Mouse (Mus musculus) kidney, postnatal 0 days (tissue): ENCODE results near the gene Klhl21. TPM values are rescaled to one million over a fixed set of nuclear protein-coding genes. Genes with fewer than 3 reads are reported as not detected.

ENCODE experiments used
- ATAC-seq: fragments of 200-750 bp; cut with Nextera tagmentation; replicated peaks from 2 replicates; pipeline ENCODE4 v1.8.0; 2017; ENCODE audit warnings: low read depth, moderate number of reproducible peaks, moderate TSS enrichment, moderate library complexity; ENCODE audit not compliant: low FRiP score
- DNase-seq: peaks from one replicate; pipeline ENCODE4 v3.0.0-alpha.2; 2016; ENCODE audit warnings: low spot score
- H3K27ac ChIP-seq: fragments of 300-500 bp; sonication (generic); 2 replicates; pipeline ENCODE4 v1.5.1; 2014; ENCODE audit warnings: mild to moderate bottlenecking
- H3K27me3 ChIP-seq: fragments of 300-500 bp; sonication (generic); 2 replicates; pipeline ENCODE4 v1.6.1; 2014; ENCODE audit warnings: low read length, mixed read lengths; ENCODE audit not compliant: insufficient read depth
- H3K36me3 ChIP-seq: fragments of 300-500 bp; sonication (generic); 2 replicates; pipeline ENCODE4 v1.6.1; 2014; ENCODE audit warnings: low read length, mixed read lengths; ENCODE audit not compliant: insufficient read depth
- H3K4me1 ChIP-seq: fragments of 300-500 bp; sonication (generic); replicated peaks from 2 replicates; pipeline ENCODE4 v1.6.1; 2014; ENCODE audit warnings: antibody characterized with exemption, low read length, mixed read lengths; ENCODE audit not compliant: insufficient read depth
- H3K4me2 ChIP-seq: fragments of 300-500 bp; sonication (generic); 2 replicates; pipeline ENCODE4 v1.6.1; 2014; ENCODE audit warnings: mild to moderate bottlenecking, low read length, moderate library complexity, mixed read lengths
- H3K4me3 ChIP-seq: fragments of 300-500 bp; sonication (generic); replicated peaks from 2 replicates; pipeline ENCODE4 v1.5.1; 2014; ENCODE audit warnings: low read depth, low read length
- H3K9ac ChIP-seq: fragments of 300-500 bp; sonication (generic); 2 replicates; pipeline ENCODE4 v1.6.1; 2014; ENCODE audit warnings: low read depth, low read length
- H3K9me3 ChIP-seq: fragments of 300-500 bp; sonication (generic); replicated peaks from 2 replicates; pipeline ENCODE4 v1.6.1; 2016; ENCODE audit warnings: low read length, inconsistent platforms, mixed read lengths
- CTCF ChIP-seq: IDR thresholded peaks from 2 replicates; pipeline ENCODE4 v1.5.1; 2016; ENCODE audit warnings: antibody characterized with exemption, low read depth, mild to moderate bottlenecking, moderate library complexity
- WGBS: fragments of 180-500 bp; shearing (Covaris S2); extraction: QIAGEN DNeasy Blood & Tissue Kit; methylation state at CpG from one replicate; pipeline ENCODE4 v1.1.7; 2014; 5-methylcytosine and 5-hydroxymethylcytosine counted together
- polyA plus RNA-seq: library from polyadenylated mRNA; unstranded; fragments of >200 nt; fragmentation: Nextera tagmentation; extraction: Ambion mirVana; gene quantifications from 2 replicates; pipeline ENCODE4 v1.2.1, GENCODE M21; 2015

Klhl21 gene
- polyA plus RNA-seq, 1 experiment from 2014 or later: 10.7 TPM

DNA sequence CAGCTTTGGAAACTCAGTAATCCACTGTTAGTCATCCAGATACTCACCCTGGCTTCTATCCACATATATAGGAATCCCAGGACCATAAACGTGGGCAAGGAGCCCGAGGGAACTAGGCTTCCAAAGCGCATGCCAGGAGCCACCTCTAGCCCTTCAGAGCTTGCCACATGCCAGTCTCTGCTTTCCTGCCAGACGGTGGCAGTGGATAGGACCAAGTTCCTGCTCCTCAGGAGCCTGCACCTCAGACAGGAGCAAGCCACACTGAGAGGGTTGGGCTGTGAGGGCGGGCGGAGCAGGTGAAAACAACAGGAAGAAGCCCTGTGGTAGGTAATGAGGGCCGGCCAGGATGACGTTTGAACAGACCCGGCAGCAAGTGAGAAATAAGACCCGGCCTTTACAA, 22.7 kb upstream of the Klhl21 start:
- H3K4me1 ChIP-seq: peaks cover 12% of the 10 kb centered on the region; the same call in 1 of the 2 replicates
- H3K36me3 ChIP-seq: peaks cover 7% of the 10 kb centered on the region; the same call in 1 of the 2 replicates
- H3K9me3 ChIP-seq: no peaks in the 10 kb centered on the region
- no peak overlapping the region for H3K27ac ChIP-seq
- no peak for ATAC-seq
- no peak overlapping the region; the same call in 1 of the 2 replicates for H3K4me2 ChIP-seq
- H3K9ac ChIP-seq: no peak overlapping the region
- 29% methylated on average over 10 of the region's 10 CpGs for WGBS
- H3K27me3 ChIP-seq: no peaks in the 10 kb centered on the region
- peak; percentile 24; the same call in 1 of the 2 replicates for TF ChIP-seq CTCF
- no peak overlapping the region for H3K4me3 ChIP-seq
- no peak for DNase-seq

DNA sequence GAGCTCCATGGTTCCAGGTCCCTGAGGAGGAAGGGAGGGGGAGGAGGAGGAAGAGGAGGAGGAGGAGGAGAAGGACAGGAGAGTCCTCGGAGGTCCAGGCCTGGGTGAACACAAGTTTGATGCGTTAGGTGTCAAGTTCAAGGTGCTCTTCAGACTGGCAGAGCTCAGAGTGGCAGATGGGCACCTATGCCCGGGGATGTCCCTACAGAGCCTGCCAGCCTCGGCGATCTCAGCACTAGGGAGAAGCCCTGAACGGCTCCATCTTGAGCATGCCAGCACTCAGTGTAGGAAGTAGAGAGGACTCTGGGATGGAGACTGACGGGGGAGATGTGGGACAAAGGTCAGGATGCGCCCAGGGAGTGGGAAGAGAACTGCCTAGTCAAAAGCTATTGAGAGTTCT, 22.0 kb upstream of the Klhl21 start:
- H3K27me3 ChIP-seq: no peaks in the 10 kb centered on the region
- DNase-seq (no peak), ATAC-seq (no peak)
- peaks cover 12% of the 10 kb centered on the region; the same call in 1 of the 2 replicates for H3K4me1 ChIP-seq
- H3K9me3 ChIP-seq: no peaks in the 10 kb centered on the region
- H3K27ac ChIP-seq: peak overlapping the region; percentile 13; the same call in 1 of the 2 replicates
- H3K4me3 ChIP-seq: no peak overlapping the region
- no peak overlapping the region; the same call in 1 of the 2 replicates for H3K4me2 ChIP-seq
- WGBS: 55% methylated on average over 8 of the region's 8 CpGs
- TF ChIP-seq CTCF: no peak
- no peak overlapping the region for H3K9ac ChIP-seq
- H3K36me3 ChIP-seq: peaks cover 12% of the 10 kb centered on the region

DNA sequence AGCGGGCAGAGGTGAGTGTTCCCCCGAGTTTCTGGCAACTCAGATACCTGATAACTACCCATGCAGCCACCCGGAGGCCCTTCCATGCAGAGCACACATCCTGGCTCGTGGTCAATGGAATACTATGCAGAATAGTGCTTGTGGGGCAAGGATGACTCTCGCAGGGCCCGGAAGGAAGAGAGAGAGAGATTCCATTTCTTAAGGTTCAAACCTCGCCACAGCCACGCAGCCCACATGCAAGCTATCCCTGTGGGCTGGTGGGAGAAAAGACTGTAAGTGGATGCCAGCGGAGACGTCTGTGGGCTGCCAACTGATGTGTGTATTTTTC, 20.6 kb upstream of the Klhl21 start:
- no peak for DNase-seq
- H3K36me3 ChIP-seq: peaks cover 22% of the 10 kb centered on the region

DNA sequence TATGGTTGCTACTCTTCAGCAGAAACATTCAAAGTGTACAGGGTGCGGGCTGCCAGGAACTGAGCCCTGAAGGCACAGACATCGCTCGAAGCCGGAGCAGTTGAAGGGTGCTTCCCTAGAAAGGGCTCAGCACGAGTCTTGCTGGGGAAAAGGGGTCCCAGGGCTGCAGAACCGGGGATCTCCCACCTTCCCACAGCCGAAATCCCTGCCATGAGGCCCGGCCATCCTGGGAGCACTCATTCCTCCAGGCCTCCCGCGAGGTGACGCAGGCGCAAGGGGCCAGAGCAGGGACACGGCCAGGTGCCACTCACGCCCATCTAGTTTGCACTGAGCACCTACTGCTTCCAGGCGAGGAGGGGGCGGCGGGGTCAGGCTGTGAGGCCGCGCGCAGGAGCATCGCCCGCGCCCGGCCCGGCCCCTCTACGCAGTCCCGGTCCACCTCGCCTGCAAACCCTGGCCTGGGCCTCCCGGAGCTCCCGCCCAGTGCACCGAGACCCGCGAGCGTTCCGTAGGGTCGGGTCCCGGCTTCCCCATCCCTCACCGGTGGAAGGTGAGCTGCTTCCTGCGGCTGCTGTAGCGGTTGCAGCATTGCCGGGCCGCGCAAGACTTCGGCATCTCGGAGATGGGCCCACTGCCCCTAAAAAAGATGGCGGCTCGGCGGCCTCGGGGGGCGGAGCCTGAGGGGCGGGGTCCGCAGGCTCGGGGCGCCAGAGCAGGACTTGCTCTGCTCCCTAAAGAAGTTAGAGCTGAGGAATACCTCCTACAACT, 20.1 kb upstream of the Klhl21 start, which contains the start of gene Thap3:
Thap3 (minus strand) TSS at position 656 of the 768 bp plus-strand sequence.
- ATAC-seq: peak; percentile 63
- Histone ChIP-seq H3K36me3 (peaks cover 22% of the 10 kb centered on the region), H3K9ac (peak within 1 kb of the TSS; percentile 93), H3K4me2 (peak within 1 kb of the TSS; percentile 81), H3K27me3 (no peaks in the 10 kb centered on the region), H3K9me3 (no peaks in the 10 kb centered on the region), H3K4me1 (peaks cover 12% of the 10 kb centered on the region; the same call in 1 of the 2 replicates), H3K27ac (peak within 1 kb of the TSS; percentile 63), H3K4me3 (peak within 1 kb of the TSS; percentile 71)
- TF ChIP-seq CTCF: no peak
- under 1% methylated on average over 47 of the region's 54 CpGs for WGBS
- DNase-seq: peak; percentile 85

More for the DNA sequence above, 20.6 kb upstream of the Klhl21 start:
- H3K27me3 ChIP-seq: no peaks in the 10 kb centered on the region
- peaks cover 12% of the 10 kb centered on the region; the same call in 1 of the 2 replicates for H3K4me1 ChIP-seq
- ATAC-seq: no peak
- peak overlapping the region; percentile 63; the same call in 1 of the 2 replicates for H3K27ac ChIP-seq
- peak overlapping the region; percentile 93 for H3K9ac ChIP-seq
- H3K9me3 ChIP-seq: no peaks in the 10 kb centered on the region
- TF ChIP-seq CTCF: no peak
- peak overlapping the region; percentile 71 for H3K4me3 ChIP-seq
- 22% methylated on average over 10 of the region's 10 CpGs for WGBS
- peak overlapping the region; percentile 81 for H3K4me2 ChIP-seq

DNA sequence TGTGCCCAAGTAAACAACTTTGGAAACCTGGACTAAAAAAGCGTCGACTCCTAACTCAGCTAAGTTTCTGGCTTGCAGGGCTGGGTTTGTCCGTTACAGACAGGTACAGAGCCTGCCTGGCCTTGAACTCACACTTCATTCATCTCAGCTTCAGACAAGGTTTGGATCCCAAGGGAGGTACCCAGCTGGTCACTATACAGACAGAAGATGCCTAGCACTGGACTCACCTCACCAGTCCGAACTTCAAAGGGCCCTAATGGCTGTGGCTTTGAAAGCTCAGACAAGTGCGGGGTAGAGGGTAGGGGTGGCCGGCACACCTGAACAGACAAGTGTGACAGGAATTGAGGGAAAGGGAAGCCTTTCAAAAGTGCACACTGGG, 19.5 kb upstream of the Klhl21 start:
- DNase-seq (no peak), ATAC-seq (no peak)
- Histone ChIP-seq H3K4me2 (peak overlapping the region; percentile 81), H3K9me3 (no peaks in the 10 kb centered on the region), H3K9ac (peak overlapping the region; percentile 93; the same call in 1 of the 2 replicates), H3K36me3 (peaks cover 22% of the 10 kb centered on the region), H3K27ac (peak overlapping the region; percentile 63), H3K27me3 (no peaks in the 10 kb centered on the region), H3K4me3 (peak overlapping the region; percentile 71), H3K4me1 (peaks cover 17% of the 10 kb centered on the region; the same call in 1 of the 2 replicates)
- 30% methylated on average over 6 of the region's 6 CpGs for WGBS
- no peak for TF ChIP-seq CTCF

DNA sequence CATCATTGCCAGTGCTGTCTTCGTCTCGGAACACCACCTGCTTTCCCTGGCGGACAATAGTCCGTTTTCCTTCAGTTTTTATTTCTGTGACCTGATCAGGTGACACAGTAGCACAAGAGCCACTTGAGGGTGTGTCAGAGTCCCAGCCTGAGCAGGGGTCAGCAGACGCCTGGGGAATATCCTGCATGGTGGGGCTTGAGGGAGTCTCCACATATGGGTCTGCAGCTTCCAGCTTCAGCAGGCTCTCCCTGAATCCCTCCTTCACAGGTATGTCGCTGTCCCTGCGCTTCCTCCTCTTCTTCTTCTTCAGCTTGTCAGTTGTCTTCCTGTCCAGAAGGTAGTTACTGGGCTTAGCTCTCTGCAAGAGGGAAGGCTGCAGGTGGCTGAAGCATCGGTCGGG, 16.5 kb upstream of the Klhl21 start:
- Histone ChIP-seq H3K4me1 (peaks cover 17% of the 10 kb centered on the region; the same call in 1 of the 2 replicates), H3K27ac (no peak overlapping the region), H3K27me3 (no peaks in the 10 kb centered on the region), H3K4me3 (no peak overlapping the region), H3K4me2 (no peak overlapping the region), H3K9ac (no peak overlapping the region), H3K9me3 (no peaks in the 10 kb centered on the region), H3K36me3 (peaks cover 22% of the 10 kb centered on the region)
- ATAC-seq (no peak), DNase-seq (no peak)
- TF ChIP-seq CTCF: no peak
- WGBS: 90% methylated on average over 9 of the region's 9 CpGs
